Mouse (Mus musculus): Measurements from ENCODE around the gene Gpld1. TPM values are rescaled to one million over a fixed set of nuclear protein-coding genes. Genes with fewer than 3 reads are reported as not detected.
"Not testable (repeated sequence)": the region's sequence is repeated elsewhere in the genome, so short reads cannot be mapped to it uniquely, and the experiment has no call there.

Gpld1 gene
- total RNA-seq, 2 experiments from 2014 or later, result 2.9 to 3.0 TPM

GRCm38 (mm10) chr13:24945567-24945966 lies 2.6 kb downstream of the Gpld1 start:
- intact Hi-C loops (cut with DNase I), result no loop called here

GRCm38 (mm10) chr13:24947158-24947557 lies 4.2 kb downstream of the Gpld1 start:
- no peak for DNase-seq
- intact Hi-C loops (cut with DNase I), result no loop called here

More at GRCm38 (mm10) chr13:24945567-24945966, 2.6 kb downstream of the Gpld1 start:
- peak; percentile 50 for DNase-seq

- no peak for DNase-seq
- intact Hi-C loops (cut with DNase I), result no loop called here
These were observed 5.9 kb downstream of the Gpld1 start for GRCm38 (mm10) chr13:24948870-24949269.

- intact Hi-C loops (cut with DNase I), result no loop called here
- DNase-seq, result no peak
These were observed 9.7 kb downstream of the Gpld1 start for GRCm38 (mm10) chr13:24952659-24953058.

GRCm38 (mm10) chr13:24955091-24955490 lies 12.1 kb downstream of the Gpld1 start:
- no peak for DNase-seq
- intact Hi-C loops (cut with DNase I), result no loop called here

- no peak for DNase-seq
- intact Hi-C loops (cut with DNase I), result no loop called here
These were observed 12.5 kb downstream of the Gpld1 start for GRCm38 (mm10) chr13:24955500-24955899.

GRCm38 (mm10) chr13:24958671-24959070 lies 15.7 kb downstream of the Gpld1 start:
- intact Hi-C loops (cut with DNase I), result no loop called here

GRCm38 (mm10) chr13:24960084-24960483 lies 17.1 kb downstream of the Gpld1 start:
- no peak for DNase-seq
- intact Hi-C loops (cut with DNase I), result no loop called here

More at GRCm38 (mm10) chr13:24958671-24959070, 15.7 kb downstream of the Gpld1 start:
- no peak for DNase-seq

GRCm38 (mm10) chr13:24962119-24962518 lies 19.2 kb downstream of the Gpld1 start:
- no peak for DNase-seq
- intact Hi-C loops (cut with DNase I), result no loop called here

GRCm38 (mm10) chr13:24965130-24965845 lies 22.3 kb downstream of the Gpld1 start:
- intact Hi-C loops (cut with DNase I), result no loop called here
- DNase-seq, result no peak

GRCm38 (mm10) chr13:24965846-24966201 lies 22.9 kb downstream of the Gpld1 start:
- intact Hi-C loops (cut with DNase I), result no loop called here
- DNase-seq, result no peak

GRCm38 (mm10) chr13:24971776-24972175 lies 28.8 kb downstream of the Gpld1 start:
- intact Hi-C loops (cut with DNase I); DNase-seq: not testable (repeated sequence)

- DNase-seq, result no peak
- intact Hi-C loops (cut with DNase I), result no loop called here
These were observed 33.4 kb downstream of the Gpld1 start for GRCm38 (mm10) chr13:24976384-24976783.

GRCm38 (mm10) chr13:24977820-24978342 lies 34.9 kb downstream of the Gpld1 start:
- intact Hi-C loops (cut with DNase I), result no loop called here
- DNase-seq, result no peak

- DNase-seq, result no peak
- intact Hi-C loops (cut with DNase I), result no loop called here
These were observed 38.1 kb downstream of the Gpld1 start for GRCm38 (mm10) chr13:24981031-24981430.

GRCm38 (mm10) chr13:24985435-24985834 lies 42.5 kb downstream of the Gpld1 start:
- no peak for DNase-seq
- intact Hi-C loops (cut with DNase I), result loop anchor here (5.0 kb wide), 1 partner anchor 48 kb away; the partner anchor contains the start of gene Aldh5a1

- intact Hi-C loops (cut with DNase I), result loop anchor here (5.0 kb wide), 1 partner anchor 51 kb away; the partner anchor contains the start of gene Aldh5a1
- DNase-seq, result peak; percentile 70
These were observed 45.4 kb downstream of the Gpld1 start for GRCm38 (mm10) chr13:24988391-24988790.

GRCm38 (mm10) chr13:24989006-24989405 lies 46.1 kb downstream of the Gpld1 start:
- intact Hi-C loops (cut with DNase I), result loop anchor here (5.0 kb wide), 1 partner anchor 52 kb away; the partner anchor contains the start of gene Aldh5a1
- no peak for DNase-seq

- intact Hi-C loops (cut with DNase I), result no loop called here
- no peak for DNase-seq
These were observed 50.2 kb downstream of the Gpld1 start for GRCm38 (mm10) chr13:24993160-24993559.

- no peak for DNase-seq
- intact Hi-C loops (cut with DNase I), result no loop called here
These were observed 56.6 kb downstream of the Gpld1 start for GRCm38 (mm10) chr13:24999538-24999937.

- intact Hi-C loops (cut with DNase I), result loop anchor here (2.0 kb wide), 1 partner anchor 14 kb away; no protein-coding TSS in a partner anchor
- no peak for DNase-seq
These were observed 60.0 kb downstream of the Gpld1 start for GRCm38 (mm10) chr13:25002965-25003364.

GRCm38 (mm10) chr13:25007115-25007514 lies 64.2 kb downstream of the Gpld1 start:
- peak; percentile 34 for DNase-seq
- intact Hi-C loops (cut with DNase I), result no loop called here

All from left cerebral cortex, postnatal 4 days (tissue).